Mouse (Mus musculus) forebrain, embryonic 16.5 days (tissue): Measurements from ENCODE around the gene Ank. TPM values are rescaled to one million over a fixed set of nuclear protein-coding genes. Genes with fewer than 3 reads are reported as not detected.
"Not testable (repeated sequence)": the region's sequence is repeated elsewhere in the genome, so short reads cannot be mapped to it uniquely, and the experiment has no call there.

Experiments
- ATAC-seq: fragments of 200-750 bp; cut with Nextera tagmentation; 2 replicates; pipeline ENCODE4 v1.8.0; 2017; ENCODE audit warnings: mild to moderate bottlenecking, moderate library complexity
- H3K27ac ChIP-seq: fragments of 300-500 bp; sonication (generic); 2 replicates; pipeline ENCODE4 v1.5.1; 2014; ENCODE audit warnings: low read length, control low read depth
- H3K27me3 ChIP-seq: fragments of 300-500 bp; sonication (generic); replicated peaks from 2 replicates; pipeline ENCODE4 v1.6.1; 2014; ENCODE audit warnings: low read length; ENCODE audit not compliant: control insufficient read depth, insufficient read depth
- H3K36me3 ChIP-seq: fragments of 300-500 bp; sonication (generic); 2 replicates; pipeline ENCODE4 v1.6.1; 2014; ENCODE audit not compliant: control insufficient read depth, insufficient read depth
- H3K4me1 ChIP-seq: fragments of 300-500 bp; sonication (generic); replicated peaks from 2 replicates; pipeline ENCODE4 v1.6.1; 2014; ENCODE audit warnings: low read length; ENCODE audit not compliant: control insufficient read depth, insufficient read depth
- H3K4me2 ChIP-seq: fragments of 300-500 bp; sonication (generic); 2 replicates; pipeline ENCODE4 v1.6.1; 2014; ENCODE audit warnings: mild to moderate bottlenecking, low read length, control low read depth
- H3K4me3 ChIP-seq: fragments of 300-500 bp; sonication (generic); replicated peaks from 2 replicates; pipeline ENCODE4 v1.5.1; 2014; ENCODE audit warnings: mild to moderate bottlenecking, low read length, control low read depth
- H3K9ac ChIP-seq: fragments of 300-500 bp; sonication (generic); replicated peaks from 2 replicates; pipeline ENCODE4 v1.6.1; 2014; ENCODE audit warnings: low read depth, low read length, control low read depth
- H3K9me3 ChIP-seq: fragments of 300-500 bp; sonication (generic); 2 replicates; pipeline ENCODE4 v1.6.1; 2016; ENCODE audit warnings: low read length; ENCODE audit not compliant: control insufficient read depth
- WGBS: fragments of 180-500 bp; shearing (Covaris S2); extraction: QIAGEN DNeasy Blood & Tissue Kit; methylation state at CpG from one replicate; pipeline ENCODE4 v1.1.7; 2014; 5-methylcytosine and 5-hydroxymethylcytosine counted together
- polyA plus RNA-seq: library from polyadenylated mRNA; unstranded; fragments of >200 nt; fragmentation: Nextera tagmentation; extraction: Ambion mirVana; gene quantifications from 2 replicates; pipeline ENCODE4 v1.2.1, GENCODE M21; 2015

Gene Ank
- polyA plus RNA-seq, 1 experiment from 2014 or later, result 17.9 TPM

DNA sequence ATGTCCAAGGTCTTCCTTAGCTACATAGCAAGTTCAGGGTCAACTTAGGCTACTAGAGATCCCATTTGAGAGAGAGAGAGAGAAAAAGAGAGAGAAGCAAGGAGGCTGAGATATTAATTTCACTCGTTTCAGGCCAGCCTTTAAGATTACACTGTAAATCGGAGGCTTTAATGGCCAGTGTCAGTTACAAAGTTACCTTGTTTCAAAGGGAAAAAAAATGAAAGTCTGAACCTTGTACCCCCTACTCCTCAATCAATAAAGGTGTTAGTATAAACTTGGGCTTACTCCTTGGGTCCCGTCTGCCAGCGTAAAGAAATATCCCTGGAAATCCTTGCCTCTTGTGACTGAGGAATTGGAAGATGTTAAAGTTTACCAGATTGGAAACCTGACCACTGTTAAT, 24.9 kb upstream of the Ank start:
- Histone ChIP-seq H3K27me3 (no peaks in the 10 kb centered on the region), H3K27ac (no peak overlapping the region), H3K4me2 (no peak overlapping the region), H3K4me3 (no peak overlapping the region), H3K4me1 (no peaks in the 10 kb centered on the region), H3K9me3 (no peaks in the 10 kb centered on the region), H3K9ac (no peak overlapping the region), H3K36me3 (no peaks in the 10 kb centered on the region)
- 93% methylated on average over 4 of the region's 4 CpGs for WGBS
- no peak for ATAC-seq

DNA sequence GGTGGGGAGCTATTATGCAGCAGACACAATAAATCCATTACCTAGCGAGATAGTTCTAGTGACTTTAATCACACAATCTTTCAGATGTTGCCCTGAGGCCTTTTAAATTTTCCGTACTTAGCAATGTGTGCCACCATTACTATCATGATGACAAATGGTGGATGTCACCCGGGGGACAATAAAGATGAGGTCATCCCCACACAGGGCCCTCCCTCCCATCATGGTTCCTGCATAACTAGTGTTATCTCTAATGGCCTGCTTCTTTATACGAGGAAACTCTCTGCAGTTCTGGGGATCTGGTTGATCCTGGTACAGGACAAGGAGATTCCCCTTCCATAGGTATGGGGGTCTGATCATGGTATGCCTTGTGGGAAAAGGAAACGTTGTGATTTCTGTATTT, 24.5 kb upstream of the Ank start:
- no peaks in the 10 kb centered on the region for H3K4me1 ChIP-seq
- no peak overlapping the region for H3K4me3 ChIP-seq
- no peaks in the 10 kb centered on the region for H3K9me3 ChIP-seq
- no peaks in the 10 kb centered on the region for H3K27me3 ChIP-seq
- no peak for ATAC-seq
- H3K27ac ChIP-seq, result no peak overlapping the region
- no peaks in the 10 kb centered on the region for H3K36me3 ChIP-seq
- no peak overlapping the region for H3K4me2 ChIP-seq
- 83% methylated on average over 5 of the region's 5 CpGs for WGBS
- no peak overlapping the region for H3K9ac ChIP-seq

DNA sequence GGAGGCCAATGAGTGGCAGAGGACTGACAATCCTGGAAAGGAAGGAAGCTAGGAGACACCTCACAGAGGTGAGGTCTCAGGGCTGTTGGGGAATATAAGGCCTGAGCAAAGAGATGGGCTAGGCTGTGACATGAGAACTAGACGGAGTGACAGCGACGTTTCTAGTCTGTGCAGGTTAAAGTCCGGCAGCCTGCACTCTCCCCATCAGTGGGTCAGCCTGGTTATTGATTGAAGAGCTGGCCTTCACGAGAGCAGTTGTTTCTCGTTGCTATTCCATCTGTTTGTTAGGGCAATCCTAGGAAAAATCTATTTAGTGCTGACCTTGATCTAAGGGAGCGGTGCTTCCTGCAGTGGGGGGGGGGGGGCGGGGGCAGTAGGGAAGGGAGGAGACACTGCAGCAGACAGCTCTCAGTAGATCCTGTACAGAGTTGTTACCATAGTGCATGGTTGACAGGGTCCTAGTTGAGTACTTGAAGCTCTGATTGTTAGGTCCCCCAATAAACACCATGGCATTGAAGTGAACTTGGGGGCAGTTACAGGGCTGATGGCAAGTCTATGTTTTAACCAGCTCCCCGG, 21.6 kb upstream of the Ank start:
- Histone ChIP-seq H3K4me1 (no peaks in the 10 kb centered on the region), H3K27ac (no peak overlapping the region), H3K9ac (no peak overlapping the region), H3K4me3 (no peak overlapping the region), H3K4me2 (no peak overlapping the region), H3K27me3 (no peaks in the 10 kb centered on the region), H3K9me3 (no peaks in the 10 kb centered on the region), H3K36me3 (no peaks in the 10 kb centered on the region)
- no peak for ATAC-seq
- WGBS, result 93% methylated on average over 8 of the region's 9 CpGs

DNA sequence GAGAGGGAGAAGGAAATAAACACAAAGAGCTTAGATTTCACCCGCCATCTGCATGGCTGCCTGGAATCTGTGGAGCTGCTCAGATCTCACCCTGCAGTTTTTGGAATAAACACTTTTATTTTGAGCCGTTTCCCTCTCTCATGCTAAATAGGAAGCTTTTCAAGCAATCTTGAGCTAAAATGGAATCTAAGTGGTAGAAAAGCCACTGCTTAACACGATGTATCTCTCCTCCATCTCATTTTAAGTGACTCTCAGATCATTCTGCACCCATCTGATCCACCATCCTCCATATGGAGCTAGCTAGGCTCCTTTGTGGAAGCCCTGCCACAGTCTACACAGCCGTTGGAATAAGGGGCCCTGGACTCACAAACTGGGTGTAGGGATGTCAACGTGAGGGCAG, 15.8 kb upstream of the Ank start:
- Histone ChIP-seq H3K36me3 (no peaks in the 10 kb centered on the region), H3K27me3 (no peaks in the 10 kb centered on the region), H3K4me2 (no peak overlapping the region), H3K4me1 (no peaks in the 10 kb centered on the region), H3K4me3 (no peak overlapping the region), H3K27ac (no peak overlapping the region), H3K9me3 (no peaks in the 10 kb centered on the region), H3K9ac (no peak overlapping the region)
- WGBS, result 71% methylated on average over 5 of the region's 5 CpGs
- ATAC-seq, result peak; percentile 45; the same call in 1 of the 2 replicates

DNA sequence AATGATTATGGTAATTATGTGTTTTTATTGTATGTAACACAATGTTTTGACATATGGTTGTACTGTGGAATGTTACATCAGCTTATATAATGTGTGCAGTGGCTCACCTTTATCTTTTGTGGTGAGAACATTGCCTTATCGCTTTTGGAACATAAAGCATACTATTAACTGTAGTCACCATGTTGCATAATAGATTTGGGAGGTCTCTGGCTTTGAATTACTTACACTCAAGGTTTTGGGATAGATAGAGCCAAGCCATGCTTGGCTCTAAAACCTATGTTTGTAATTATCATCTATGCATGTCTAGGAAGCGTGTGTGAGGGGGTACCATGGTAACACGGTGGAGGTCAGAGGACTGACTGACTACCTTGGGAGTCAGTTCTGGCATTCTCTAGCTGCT, 14.7 kb upstream of the Ank start:
- Histone ChIP-seq H3K4me3 (no peak overlapping the region), H3K27me3 (no peaks in the 10 kb centered on the region), H3K4me2 (no peak overlapping the region), H3K9me3 (no peaks in the 10 kb centered on the region), H3K36me3 (no peaks in the 10 kb centered on the region), H3K9ac (no peak overlapping the region), H3K4me1 (no peaks in the 10 kb centered on the region), H3K27ac (no peak overlapping the region)
- ATAC-seq, result no peak
- WGBS, result 81% methylated on average over 3 of the region's 3 CpGs

DNA sequence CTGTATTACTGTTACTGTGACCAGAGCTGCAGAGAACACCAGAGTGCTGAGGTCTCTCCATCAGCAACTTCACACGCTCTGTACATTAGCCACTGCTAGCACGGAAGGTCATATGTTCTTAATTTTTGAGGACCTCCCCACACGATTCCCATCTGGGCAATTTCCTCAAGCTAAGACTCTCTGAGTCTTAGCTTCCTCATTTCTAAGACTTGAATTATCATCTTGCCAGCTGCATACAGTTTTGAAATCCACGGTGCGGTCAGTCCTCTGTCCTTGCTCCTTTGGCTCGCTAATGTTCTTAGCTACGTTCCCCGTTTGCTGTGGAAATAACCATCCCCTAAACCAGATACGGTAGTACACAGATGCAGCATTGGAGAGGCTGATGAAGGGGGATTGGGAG, 14.0 kb upstream of the Ank start:
- no peaks in the 10 kb centered on the region for H3K36me3 ChIP-seq
- no peaks in the 10 kb centered on the region for H3K9me3 ChIP-seq
- no peak for ATAC-seq

DNA sequence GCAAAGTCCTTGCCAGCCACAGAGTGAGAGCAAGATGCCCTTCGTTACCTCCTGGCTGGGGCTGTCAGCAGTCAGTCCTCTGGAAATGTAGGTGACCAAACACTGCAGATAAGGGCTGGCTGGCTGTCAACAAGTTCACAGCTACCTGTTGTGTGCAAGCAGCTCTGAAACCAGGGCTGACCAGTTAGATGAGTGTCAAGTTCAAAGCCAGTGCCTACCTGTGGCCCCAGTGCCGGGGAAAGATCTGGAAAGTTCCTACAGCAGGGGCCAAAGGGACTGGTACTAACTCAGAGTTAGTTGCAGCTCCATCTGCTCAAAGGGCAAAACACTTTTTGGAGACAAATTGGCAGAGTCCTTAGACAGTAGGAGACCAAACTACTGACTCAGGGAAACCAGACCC, 9.5 kb upstream of the Ank start:
- Histone ChIP-seq H3K27ac (no peak overlapping the region), H3K36me3 (no peaks in the 10 kb centered on the region), H3K9me3 (no peaks in the 10 kb centered on the region), H3K4me1 (peaks cover 12% of the 10 kb centered on the region), H3K9ac (no peak overlapping the region), H3K4me3 (no peak overlapping the region), H3K4me2 (no peak overlapping the region), H3K27me3 (no peaks in the 10 kb centered on the region)
- no peak for ATAC-seq
- 96% methylated on average over 2 of the region's 2 CpGs for WGBS

More for the DNA sequence above, 14.0 kb upstream of the Ank start:
- Histone ChIP-seq H3K9ac (no peak overlapping the region), H3K4me3 (no peak overlapping the region), H3K27ac (no peak overlapping the region), H3K4me2 (no peak overlapping the region), H3K27me3 (no peaks in the 10 kb centered on the region), H3K4me1 (no peaks in the 10 kb centered on the region)
- 90% methylated on average over 9 of the region's 9 CpGs for WGBS

DNA sequence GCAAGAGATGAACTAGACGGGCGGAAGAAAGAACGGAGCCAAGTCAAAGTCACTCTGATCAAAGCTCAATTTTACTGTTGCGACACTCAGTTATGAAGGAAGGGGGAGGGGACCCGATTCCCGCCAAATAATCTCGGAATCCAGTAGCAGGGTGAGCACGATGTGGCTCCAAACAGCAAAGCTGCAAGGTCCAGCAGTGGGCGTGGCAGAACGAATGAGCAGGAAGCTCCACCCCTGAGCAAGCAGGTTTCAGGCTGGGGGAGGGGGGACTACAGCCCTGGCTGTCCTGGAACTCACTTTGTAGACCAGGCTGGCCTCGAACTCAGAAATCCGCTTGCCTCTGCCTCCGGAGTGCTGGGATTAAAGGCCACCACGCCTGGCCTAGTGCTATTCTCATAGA, 6.7 kb upstream of the Ank start:
- not testable (repeated sequence) for H3K9me3 ChIP-seq, ATAC-seq

DNA sequence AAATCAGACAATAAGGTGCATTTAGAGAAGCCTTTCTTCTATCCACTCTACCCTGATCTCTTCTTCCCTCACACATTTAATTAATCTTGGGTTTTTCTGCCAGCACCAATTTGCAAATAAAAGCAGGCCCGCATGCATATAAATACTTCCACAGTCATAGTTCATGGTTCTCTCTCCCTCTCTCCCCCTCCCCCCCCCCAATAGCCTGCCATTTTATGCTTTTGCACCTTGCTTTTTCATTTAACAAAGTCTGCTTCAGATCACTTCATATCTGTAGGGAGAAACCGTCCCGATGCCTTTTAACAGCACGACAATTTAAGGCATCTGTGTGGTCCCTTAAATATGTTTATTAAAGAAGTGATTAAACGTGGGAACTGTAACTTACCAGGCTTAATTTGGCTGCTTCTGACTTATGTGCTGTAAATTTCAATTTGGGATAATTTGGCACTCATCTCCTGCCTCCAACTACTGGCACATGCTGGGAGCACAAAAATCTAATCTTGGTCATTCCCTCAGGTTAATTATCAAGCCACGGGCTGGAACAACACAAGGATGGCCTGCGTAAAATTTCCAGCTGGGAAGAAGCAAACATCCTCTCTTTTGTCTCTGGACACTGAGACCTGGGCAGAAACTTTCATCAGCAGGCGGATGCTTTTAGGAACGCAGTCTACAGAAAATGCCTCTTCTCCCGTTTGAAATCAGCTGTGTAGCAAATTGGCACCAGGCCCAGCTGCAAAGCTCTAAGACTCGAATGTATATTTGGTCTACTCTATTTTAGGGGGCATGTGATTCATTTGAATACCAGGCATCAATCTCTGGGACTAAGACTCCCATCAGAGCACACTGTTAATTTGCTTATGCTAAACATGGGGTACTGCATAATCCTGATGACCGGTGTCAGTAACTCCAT, 4.9 kb upstream of the Ank start:
- Histone ChIP-seq H3K4me1 (peaks cover 19% of the 10 kb centered on the region), H3K36me3 (no peaks in the 10 kb centered on the region), H3K4me3 (no peak overlapping the region), H3K9me3 (no peaks in the 10 kb centered on the region), H3K27me3 (no peaks in the 10 kb centered on the region), H3K9ac (no peak overlapping the region; the same call in 1 of the 2 replicates), H3K27ac (peak overlapping the region; percentile 72), H3K4me2 (peak overlapping the region; percentile 36)
- 0 out of 2 replicates have a peak, but pooled peaks have one; percentile 21 for ATAC-seq
- 6% methylated on average over 12 of the region's 12 CpGs for WGBS

More for the DNA sequence above, 6.7 kb upstream of the Ank start:
- peaks cover 14% of the 10 kb centered on the region for H3K4me1 ChIP-seq
- H3K9ac ChIP-seq, H3K27ac ChIP-seq, H3K4me3 ChIP-seq, H3K27me3 ChIP-seq, H3K36me3 ChIP-seq, H3K4me2 ChIP-seq: not testable (repeated sequence)
- WGBS, result 65% methylated on average over 14 of the region's 14 CpGs
